ENCODE assay signal across 9 mouse cellular contexts in the genomic region with DNA sequence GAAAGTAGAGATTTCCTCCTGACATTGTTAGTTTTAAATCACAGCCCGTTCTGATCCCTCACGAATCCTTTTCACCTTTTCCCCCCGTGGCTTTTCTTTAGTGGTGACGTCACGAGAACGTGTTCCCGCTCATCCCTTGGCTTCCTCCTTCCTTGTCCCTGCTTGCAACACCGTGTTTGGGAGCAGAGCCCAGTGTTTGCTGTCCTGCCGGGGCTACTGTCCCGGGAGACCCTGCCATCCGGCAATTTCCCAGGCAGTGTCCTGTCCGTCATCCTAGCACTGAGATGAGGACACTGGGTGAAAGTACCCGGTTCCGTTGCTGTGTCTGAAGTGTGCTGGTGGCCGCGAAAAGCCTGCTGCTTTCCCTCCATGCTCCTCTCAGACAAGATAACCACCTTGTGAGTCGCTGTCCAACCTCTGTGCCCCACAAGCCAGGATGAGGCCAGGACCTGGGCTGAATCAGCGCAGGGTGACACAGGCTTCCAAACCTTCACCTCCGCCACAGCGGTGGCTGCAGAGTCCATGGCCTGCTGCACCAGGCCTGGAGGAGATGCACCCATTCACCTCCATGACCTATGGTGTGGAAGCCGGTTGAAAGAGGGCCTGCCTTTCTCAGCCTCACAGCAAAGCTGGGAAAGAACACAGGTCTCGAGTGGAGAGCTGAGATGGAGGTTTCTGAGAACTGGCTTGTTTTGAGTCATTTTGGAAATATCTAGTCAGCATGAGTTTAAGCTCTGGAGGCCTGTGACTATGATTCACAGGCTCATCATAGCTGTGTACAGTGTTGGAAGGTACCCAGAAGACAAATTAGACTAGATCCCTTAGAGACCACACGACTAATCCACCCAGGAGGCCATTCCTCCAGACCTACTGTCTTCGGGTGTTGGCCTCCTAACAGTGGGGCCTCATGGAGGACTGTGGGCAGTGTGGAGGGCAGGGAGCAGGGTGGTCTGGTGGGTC. TPM values are rescaled to one million over a fixed set of nuclear protein-coding genes. Genes with fewer than 3 reads are reported as not detected.
DNase-seq lines count a peak whose midpoint lies in the region; ATAC-seq and TF ChIP-seq lines count a peak whose summit lies in the region.
"Had no signal": no experiment of that assay in that cellular context is flagged by ENCODE, and none has a peak within 500 bp of the region (broad histone marks: within the 10 kb centered on the region; RNA-seq: fewer than 3 reads in every experiment).

No protein-coding gene starts in this region.

- DNase-seq in frontal cortex, adult 2 months (ENCODE audit: extremely low spot score in 1 of 2, low spot score in 1 of 2) = no peak
- no peak for DNase-seq in midbrain, postnatal 0 days (ENCODE audit: low spot score)
- DNase-seq in thymus, postnatal 10 days (ENCODE audit: low spot score in 2 of 2) = no peak
- DNase-seq in frontal cortex, postnatal 36 days (ENCODE audit: low spot score in 2 of 2) = no peak
- DNase-seq: retina, postnatal 1 day had no signal

- peak overlapping the region; percentile 52; the same call in 1 of the 2 replicates for H3K27ac ChIP-seq in midbrain, embryonic 13.5 days
- no peak overlapping the region for H3K27ac ChIP-seq in midbrain, postnatal 0 days (ENCODE audit: low read depth, low read length)
- 0 out of 2 replicates have a peak overlapping the region, but pooled peaks have one; percentile 3 for H3K27ac ChIP-seq in embryonic facial prominence, embryonic 15.5 days (replicated peaks)
- peak overlapping the region; percentile 6 for H3K27ac ChIP-seq in stomach, embryonic 15.5 days

- TF ChIP-seq CTCF in midbrain, postnatal 0 days (IDR thresholded peaks at IDR 0.05) = no peak

- H3K4me3 ChIP-seq in midbrain, embryonic 13.5 days (replicated peaks) = no peak overlapping the region
- H3K4me3 ChIP-seq in midbrain, postnatal 0 days (ENCODE audit: low read depth, low read length) = no peak overlapping the region
- no peak overlapping the region for H3K4me3 ChIP-seq in embryonic facial prominence, embryonic 15.5 days (replicated peaks)
- no peak overlapping the region for H3K4me3 ChIP-seq in stomach, embryonic 15.5 days (replicated peaks)

- peaks cover 6% of the 10 kb centered on the region; the same call in 1 of the 2 replicates for H3K36me3 ChIP-seq in midbrain, embryonic 13.5 days
- H3K36me3 ChIP-seq in midbrain, postnatal 0 days (ENCODE audit: insufficient read depth, low read length) = no peaks in the 10 kb centered on the region; the same call in 1 of the 2 replicates
- peaks cover 6% of the 10 kb centered on the region; the same call in 1 of the 2 replicates for H3K36me3 ChIP-seq in embryonic facial prominence, embryonic 15.5 days
- no peaks in the 10 kb centered on the region; the same call in 1 of the 2 replicates for H3K36me3 ChIP-seq in stomach, embryonic 15.5 days

- no peaks in the 10 kb centered on the region for H3K27me3 ChIP-seq in midbrain, embryonic 13.5 days
- H3K27me3 ChIP-seq in midbrain, postnatal 0 days (ENCODE audit: insufficient read depth, low read length) = no peaks in the 10 kb centered on the region
- no peaks in the 10 kb centered on the region for H3K27me3 ChIP-seq in embryonic facial prominence, embryonic 15.5 days
- H3K27me3 ChIP-seq in stomach, embryonic 15.5 days (replicated peaks) = no peaks in the 10 kb centered on the region

- no peak overlapping the region for H3K4me2 ChIP-seq in midbrain, embryonic 13.5 days (replicated peaks)
- H3K4me2 ChIP-seq in midbrain, postnatal 0 days (ENCODE audit: low read depth, low read length, poor library complexity, severe bottlenecking) = no peak overlapping the region
- no peak overlapping the region for H3K4me2 ChIP-seq in embryonic facial prominence, embryonic 15.5 days (replicated peaks)
- no peak overlapping the region for H3K4me2 ChIP-seq in stomach, embryonic 15.5 days

- H3K4me1 ChIP-seq in midbrain, embryonic 13.5 days (replicated peaks) = peaks cover 79% of the 10 kb centered on the region
- peaks cover 15% of the 10 kb centered on the region for H3K4me1 ChIP-seq in midbrain, postnatal 0 days (ENCODE audit: insufficient read depth, low read length)
- peaks cover 58% of the 10 kb centered on the region for H3K4me1 ChIP-seq in embryonic facial prominence, embryonic 15.5 days
- H3K4me1 ChIP-seq in stomach, embryonic 15.5 days = peaks cover 33% of the 10 kb centered on the region

- H3K9ac ChIP-seq in midbrain, embryonic 13.5 days (replicated peaks) = no peak overlapping the region
- H3K9ac ChIP-seq in midbrain, postnatal 0 days (replicated peaks; ENCODE audit: low read length, poor library complexity, severe bottlenecking) = no peak overlapping the region
- H3K9ac ChIP-seq in embryonic facial prominence, embryonic 15.5 days = no peak overlapping the region
- no peak overlapping the region for H3K9ac ChIP-seq in stomach, embryonic 15.5 days

- no peaks in the 10 kb centered on the region for H3K9me3 ChIP-seq in midbrain, embryonic 13.5 days
- H3K9me3 ChIP-seq in midbrain, postnatal 0 days (ENCODE audit: low read length) = no peaks in the 10 kb centered on the region
- H3K9me3 ChIP-seq in embryonic facial prominence, embryonic 15.5 days (replicated peaks) = no peaks in the 10 kb centered on the region
- no peaks in the 10 kb centered on the region for H3K9me3 ChIP-seq in stomach, embryonic 15.5 days

- ATAC-seq in frontal cortex, adult (ENCODE audit: low TSS enrichment) = peak; percentile 56; the same call in 1 of the 2 replicates
- ATAC-seq in midbrain, embryonic 13.5 days = no peak
- no peak for ATAC-seq in midbrain, postnatal 0 days (ENCODE audit: low FRiP score)
- ATAC-seq in embryonic facial prominence, embryonic 15.5 days (ENCODE audit: insufficient number of reproducible peaks, low FRiP score, low TSS enrichment, low read depth) = no peak
- ATAC-seq in stomach, embryonic 15.5 days (ENCODE audit: insufficient read depth, low FRiP score, low read depth) = no peak

- WGBS in midbrain, embryonic 13.5 days = 73% methylated on average over 24 of the region's 24 CpGs
- 60% methylated on average over 24 of the region's 24 CpGs for WGBS in midbrain, postnatal 0 days
- 64% methylated on average over 24 of the region's 24 CpGs for WGBS in embryonic facial prominence, embryonic 15.5 days
- 66% methylated on average over 24 of the region's 24 CpGs for WGBS in stomach, embryonic 15.5 days

RNA-seq across cellular contexts. Expression of gene Galnt2, which starts 47.0 kb away (rescaled TPM):
- polyA plus RNA-seq in frontal cortex, adult 2 months (2012; rRNA removed) = 27.9 and 33.2 TPM in 2 replicates
- 47.2 and 53.5 TPM in 2 replicates for polyA plus RNA-seq in midbrain, embryonic 13.5 days (2015; fragmentation: Nextera tagmentation; extraction: Ambion mirVana)
- total RNA-seq in midbrain, postnatal 0 days (2014; rRNA removed) = 51.3 and 80.9 TPM in 2 replicates
- 65.4 and 66.4 TPM in 2 replicates for polyA plus RNA-seq in midbrain, postnatal 0 days (2015; fragmentation: Nextera tagmentation; extraction: Ambion mirVana)
- polyA plus RNA-seq in embryonic facial prominence, embryonic 15.5 days (2015; fragmentation: Nextera tagmentation; extraction: Ambion mirVana) = 40.0 and 51.5 TPM in 2 replicates
- 74.9 and 80.5 TPM in 2 replicates for polyA plus RNA-seq in stomach, embryonic 15.5 days (2015; fragmentation: Nextera tagmentation; extraction: Ambion mirVana)
